Mouse (Mus musculus) lung, adult 2 months (tissue): ENCODE data around the gene Hadhb. TPM values are rescaled to one million over a fixed set of nuclear protein-coding genes. Genes with fewer than 3 reads are reported as not detected.

Source experiments
- DNase-seq: peaks from one replicate; pipeline ENCODE4 v3.0.0; 2022
- H3K4me1 ChIP-seq: fragments of 200-500 bp; 2 replicates; pipeline ENCODE4 v1.6.1; 2011; ENCODE audit warnings: low read length; ENCODE audit not compliant: control insufficient read depth, insufficient read depth
- H3K4me3 ChIP-seq: fragments of 200-500 bp; replicated peaks from 2 replicates; pipeline ENCODE3; 2011; ENCODE audit warnings: low read depth, mild to moderate bottlenecking, control low read depth, low read length; ENCODE audit errors: extremely low read depth
- CTCF ChIP-seq: fragments of 200-500 bp; IDR thresholded peaks from 2 replicates; pipeline ENCODE4 v1.5.1; 2011; ENCODE audit warnings: mild to moderate bottlenecking, low read length, control low read depth; ENCODE audit not compliant: insufficient read depth
- POLR2A ChIP-seq: fragments of 200-500 bp; IDR thresholded peaks from 2 replicates; pipeline ENCODE4 v1.6.1; 2011; ENCODE audit warnings: low read depth, mild to moderate bottlenecking, control low read depth, low read length, borderline replicate concordance; ENCODE audit errors: extremely low read depth
- WGBS: fragments of 180-500 bp; shearing (Covaris S2); methylation state at CpG from one replicate; pipeline ENCODE4 v1.1.7; 2018; 5-methylcytosine and 5-hydroxymethylcytosine counted together
- polyA plus RNA-seq: library from polyadenylated mRNA; depleted of rRNA; stranded (reverse); fragments of >200 nt; gene quantifications from 2 replicates; pipeline ENCODE4 v1.2.3, GENCODE M21; 2012

Hadhb gene
- polyA plus RNA-seq, 1 experiment: 112 TPM

- Histone ChIP-seq H3K4me3 (no peak overlapping the region), H3K4me1 (no peaks in the 10 kb centered on the region; the same call in 1 of the 2 replicates)
- DNase-seq: no peak
- 67% methylated on average over 5 of the region's 5 CpGs for WGBS
- TF ChIP-seq POLR2A (no peak), CTCF (no peak)
Observed at GRCm38 (mm10) chr5:30170303-30170940, 15.4 kb downstream of the Hadhb start.

- TF ChIP-seq POLR2A (no peak), CTCF (no peak)
- Histone ChIP-seq H3K4me3 (no peak overlapping the region), H3K4me1 (no peaks in the 10 kb centered on the region; the same call in 1 of the 2 replicates)
- no peak for DNase-seq
Observed at GRCm38 (mm10) chr5:30172115-30172514, 17.1 kb downstream of the Hadhb start.

GRCm38 (mm10) chr5:30172931-30173692 lies 18.1 kb downstream of the Hadhb start:
- DNase-seq: no peak
- TF ChIP-seq CTCF (no peak), POLR2A (no peak)
- 62% methylated on average over 20 of the region's 20 CpGs for WGBS
- Histone ChIP-seq H3K4me1 (no peaks in the 10 kb centered on the region; the same call in 1 of the 2 replicates), H3K4me3 (no peak overlapping the region)

- whole genome bisulfite sequencing: 64% methylated on average over 4 of the region's 4 CpGs
- TF ChIP-seq CTCF: no peak
- H3K4me1 ChIP-seq: no peaks in the 10 kb centered on the region; the same call in 1 of the 2 replicates
- no peak for DNase-seq
- no peak overlapping the region for H3K4me3 ChIP-seq
Observed at GRCm38 (mm10) chr5:30175811-30176210, 20.8 kb downstream of the Hadhb start.

- Histone ChIP-seq H3K4me3 (no peak overlapping the region), H3K4me1 (no peaks in the 10 kb centered on the region)
- WGBS: 86% methylated on average over 12 of the region's 12 CpGs
- TF ChIP-seq CTCF: no peak
- DNase-seq: no peak
Observed at GRCm38 (mm10) chr5:30187687-30188485, 32.8 kb downstream of the Hadhb start.

GRCm38 (mm10) chr5:30192452-30192851 lies 37.4 kb downstream of the Hadhb start:
- Histone ChIP-seq H3K4me1 (no peaks in the 10 kb centered on the region), H3K4me3 (no peak overlapping the region)
- 63% methylated on average over 1 of the region's 1 CpGs for WGBS
- no peak for DNase-seq
- TF ChIP-seq POLR2A: no peak
- TF ChIP-seq CTCF: no peak

GRCm38 (mm10) chr5:30195340-30195739 lies 40.3 kb downstream of the Hadhb start:
- H3K4me3 ChIP-seq: no peak overlapping the region
- no peak for DNase-seq
- TF ChIP-seq POLR2A (no peak), CTCF (no peak)
- 61% methylated on average over 5 of the region's 5 CpGs for WGBS
- H3K4me1 ChIP-seq: no peaks in the 10 kb centered on the region

GRCm38 (mm10) chr5:30198257-30198656 lies 43.2 kb downstream of the Hadhb start:
- H3K4me3 ChIP-seq: no peak overlapping the region
- no peaks in the 10 kb centered on the region for H3K4me1 ChIP-seq
- TF ChIP-seq POLR2A (no peak), CTCF (no peak)
- DNase-seq: peak; percentile 17
- WGBS: 50% methylated on average over 7 of the region's 7 CpGs

GRCm38 (mm10) chr5:30201521-30201920 lies 46.5 kb downstream of the Hadhb start:
- no peak for DNase-seq
- no peak overlapping the region for H3K4me3 ChIP-seq
- no peak for TF ChIP-seq POLR2A
- peak; percentile 48 for TF ChIP-seq CTCF
- H3K4me1 ChIP-seq: no peaks in the 10 kb centered on the region
- WGBS: 34% methylated on average over 5 of the region's 5 CpGs

- Histone ChIP-seq H3K4me1 (no peaks in the 10 kb centered on the region), H3K4me3 (no peak overlapping the region)
- TF ChIP-seq POLR2A: no peak
- no peak for TF ChIP-seq CTCF
- 74% methylated on average over 7 of the region's 7 CpGs for WGBS
- no peak for DNase-seq
Observed at GRCm38 (mm10) chr5:30202221-30202620, 47.2 kb downstream of the Hadhb start.
